Mouse (Mus musculus): ENCODE measurements at regions not wholly inside any gene's neighbourhood (a gene's known extent, or its start where the extent isn't known, plus 50 kb on each side); places are given as distances from the start of the nearest gene placed in this dataset.

DNA sequence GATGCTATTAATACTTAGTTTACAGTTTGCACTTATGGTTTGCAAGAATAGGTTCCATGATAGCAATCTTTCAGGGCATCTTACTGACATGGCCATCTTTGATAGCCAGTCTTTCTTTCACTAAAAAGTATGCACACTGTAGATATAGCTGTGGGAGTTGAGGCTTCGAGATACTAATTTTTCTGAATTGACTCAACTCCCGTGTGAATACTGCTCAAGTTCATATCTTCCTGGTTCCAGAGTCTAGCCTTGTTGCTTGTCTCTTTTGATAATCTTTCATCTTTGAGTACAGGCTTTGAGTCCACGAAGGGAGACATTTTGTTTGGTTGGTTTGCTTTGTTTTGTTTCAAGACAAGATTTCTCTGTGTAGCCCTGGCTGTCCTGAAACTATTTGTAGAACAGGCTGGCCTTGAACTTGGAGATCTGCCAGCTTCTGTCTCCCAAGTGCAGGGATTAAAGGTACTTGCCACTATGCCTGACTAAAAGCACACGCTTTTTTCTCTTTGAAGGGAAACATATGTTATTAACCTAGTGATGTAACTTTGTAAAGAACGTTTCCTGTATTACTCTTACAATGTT, 64.1 kb upstream of the Tlk1 start:
- Histone ChIP-seq H3K4me3 (replicated peaks; ENCODE audit: extremely low read depth, low read depth, low read length) (no peak overlapping the region), H3K4me1 (ENCODE audit: control insufficient read depth, insufficient read depth, low read length) (no peaks in the 10 kb centered on the region)
- WGBS, result 43% methylated on average over 5 of the region's 5 CpGs
- TF ChIP-seq POLR2A (IDR thresholded peaks at IDR 0.05; ENCODE audit: borderline replicate concordance, extremely low read depth, low read depth, low read length), result no peak
- TF ChIP-seq CTCF (IDR thresholded peaks at IDR 0.05; ENCODE audit: insufficient read depth, low read length), result no peak
- no peak for DNase-seq

DNA sequence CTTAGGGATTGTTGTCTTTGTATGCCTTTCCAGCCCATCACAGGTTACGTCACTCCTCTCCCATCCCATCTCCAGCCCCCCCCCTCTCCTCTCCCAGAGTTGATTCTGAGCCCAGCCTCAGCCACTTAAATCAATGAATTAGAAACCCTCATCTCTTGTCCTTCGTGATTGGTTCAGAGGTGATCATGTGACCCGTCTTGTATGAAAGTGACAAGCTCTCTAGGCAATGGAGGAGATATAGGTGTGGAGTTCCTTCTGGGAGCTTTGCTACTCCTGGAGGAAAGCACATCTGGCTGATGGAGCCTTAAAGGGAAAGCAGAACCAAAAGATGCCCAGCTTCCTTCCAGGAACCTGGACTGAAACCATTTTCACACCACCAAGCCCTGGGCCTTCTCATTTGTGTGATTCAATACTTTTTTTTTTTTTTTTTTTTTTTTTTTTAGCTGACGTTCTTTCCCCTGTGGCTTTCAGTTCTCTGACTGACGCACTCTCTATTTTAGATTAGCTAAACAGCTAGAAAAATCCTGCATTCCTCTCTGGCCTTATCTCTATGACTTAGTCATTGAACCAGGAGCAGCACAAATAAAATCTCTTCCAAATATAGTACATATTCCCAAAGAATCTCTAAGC, 63.4 kb upstream of the Tlk1 start:
- Histone ChIP-seq H3K4me1 (ENCODE audit: control insufficient read depth, insufficient read depth, low read length) (no peaks in the 10 kb centered on the region), H3K4me3 (replicated peaks; ENCODE audit: extremely low read depth, low read depth, low read length) (no peak overlapping the region)
- TF ChIP-seq POLR2A (IDR thresholded peaks at IDR 0.05; ENCODE audit: borderline replicate concordance, extremely low read depth, low read depth, low read length) (no peak), CTCF (IDR thresholded peaks at IDR 0.05; ENCODE audit: insufficient read depth, low read length) (no peak)
- DNase-seq, result no peak
- WGBS, result 81% methylated on average over 5 of the region's 5 CpGs

DNA sequence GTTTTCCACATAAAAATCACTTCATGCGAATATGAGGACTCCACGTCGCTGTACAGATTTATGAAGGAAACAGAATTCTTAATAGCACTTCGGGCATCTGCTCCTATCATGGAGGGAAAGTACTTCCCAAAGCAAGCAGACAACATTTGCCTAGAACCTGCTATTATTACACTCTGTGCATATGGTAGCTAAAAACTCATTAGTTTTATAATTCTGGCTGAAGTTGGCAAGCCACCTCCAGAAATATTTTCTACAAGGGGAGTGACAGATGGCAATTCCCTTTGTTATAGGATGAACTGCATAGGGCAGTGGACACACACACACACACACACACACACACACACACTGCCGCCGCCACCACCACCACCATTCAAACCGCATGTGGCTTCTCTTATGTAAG, 61.3 kb upstream of the Tlk1 start:
- WGBS, result 93% methylated on average over 7 of the region's 7 CpGs
- Histone ChIP-seq H3K4me3 (replicated peaks; ENCODE audit: extremely low read depth, low read depth, low read length) (no peak overlapping the region), H3K4me1 (ENCODE audit: control insufficient read depth, insufficient read depth, low read length) (no peaks in the 10 kb centered on the region)
- DNase-seq, result no peak
- TF ChIP-seq CTCF (IDR thresholded peaks at IDR 0.05; ENCODE audit: insufficient read depth, low read length) (no peak), POLR2A (IDR thresholded peaks at IDR 0.05; ENCODE audit: borderline replicate concordance, extremely low read depth, low read depth, low read length) (no peak)

DNA sequence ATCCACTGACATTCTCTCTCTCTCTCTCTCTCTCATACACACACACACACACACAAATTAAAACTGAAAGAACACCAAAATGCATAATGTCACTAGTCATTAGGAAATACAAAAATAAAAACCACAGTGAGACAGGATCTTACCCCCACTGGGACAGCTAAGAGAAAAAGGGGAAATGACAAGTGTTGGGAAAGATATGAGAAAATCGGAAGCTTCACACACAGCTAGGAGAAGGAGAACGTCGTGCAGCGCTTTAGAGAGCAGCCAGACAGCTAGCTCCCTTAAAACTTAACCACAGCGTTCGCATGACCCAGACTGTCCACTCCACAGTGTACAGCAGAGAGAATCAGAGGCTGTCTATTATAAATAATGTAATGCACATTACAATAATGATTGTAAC, 60.1 kb upstream of the Tlk1 start:
- Histone ChIP-seq H3K4me1 (ENCODE audit: control insufficient read depth, insufficient read depth, low read length) (no peaks in the 10 kb centered on the region), H3K4me3 (replicated peaks; ENCODE audit: extremely low read depth, low read depth, low read length) (no peak overlapping the region)
- 74% methylated on average over 6 of the region's 6 CpGs for WGBS
- DNase-seq, result no peak
- TF ChIP-seq POLR2A (IDR thresholded peaks at IDR 0.05; ENCODE audit: borderline replicate concordance, extremely low read depth, low read depth, low read length), result no peak
- TF ChIP-seq CTCF (IDR thresholded peaks at IDR 0.05; ENCODE audit: insufficient read depth, low read length), result no peak

DNA sequence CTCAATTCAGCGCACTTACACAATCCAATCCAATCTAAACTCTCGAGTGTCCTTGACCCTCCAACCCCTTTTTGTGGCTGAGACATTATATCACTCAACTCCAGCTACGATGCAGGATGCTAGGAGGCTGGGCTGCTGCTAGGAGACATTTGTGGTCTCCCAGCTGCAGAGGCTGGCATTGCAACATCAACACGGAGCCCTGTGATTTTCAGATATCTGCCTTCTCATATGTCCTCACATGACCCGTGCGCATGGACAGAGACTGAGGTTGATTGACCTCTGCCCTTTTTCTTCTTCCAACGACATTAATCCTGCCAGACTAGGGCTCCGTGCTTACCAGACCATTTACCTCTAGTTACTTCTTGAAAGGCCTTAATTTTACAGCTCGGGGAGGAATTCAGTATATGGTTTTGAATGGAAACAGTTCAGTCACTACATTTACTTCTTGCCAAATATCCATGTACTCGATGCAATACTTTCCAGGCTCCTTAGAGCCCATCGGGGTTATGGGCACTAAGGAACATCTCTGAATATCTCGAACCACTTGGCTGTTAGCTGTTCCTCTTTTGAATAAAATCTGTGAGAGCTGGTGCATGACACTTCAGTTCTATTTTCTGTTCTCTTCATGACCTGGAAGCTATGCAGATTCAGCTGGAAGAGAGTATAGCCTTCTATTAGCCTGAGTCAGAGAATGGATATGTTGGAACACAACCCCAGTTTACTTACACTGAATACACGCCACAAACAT, 52.0 kb upstream of the Tlk1 start:
- TF ChIP-seq POLR2A (IDR thresholded peaks at IDR 0.05; ENCODE audit: borderline replicate concordance, extremely low read depth, low read depth, low read length) (no peak), CTCF (IDR thresholded peaks at IDR 0.05; ENCODE audit: insufficient read depth, low read length) (no peak)
- Histone ChIP-seq H3K4me3 (replicated peaks; ENCODE audit: extremely low read depth, low read depth, low read length) (no peak overlapping the region), H3K4me1 (ENCODE audit: control insufficient read depth, insufficient read depth, low read length) (no peaks in the 10 kb centered on the region)
- 67% methylated on average over 13 of the region's 13 CpGs for WGBS
- no peak for DNase-seq

DNA sequence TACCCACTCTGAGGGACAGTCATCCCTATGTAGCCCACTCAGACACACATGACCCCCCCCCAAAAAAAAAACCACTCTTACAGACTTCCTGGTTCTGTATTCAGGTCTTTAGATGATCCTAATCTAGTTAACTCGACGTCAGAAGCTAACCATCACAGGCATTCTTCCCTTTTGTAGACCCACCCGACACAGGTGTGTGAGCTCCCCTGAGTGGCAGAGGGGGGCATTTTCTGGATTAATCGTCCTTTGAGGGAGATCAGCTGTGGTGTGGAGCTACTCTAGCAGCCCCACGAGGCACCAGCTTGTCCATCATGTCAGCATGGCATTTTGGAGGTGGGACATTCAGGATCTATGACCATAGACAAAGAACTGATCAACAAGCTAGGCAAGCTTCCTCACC, 50.7 kb upstream of the Tlk1 start:
- no peaks in the 10 kb centered on the region for H3K4me1 ChIP-seq (ENCODE audit: control insufficient read depth, insufficient read depth, low read length)
- no peak overlapping the region for H3K4me3 ChIP-seq (replicated peaks; ENCODE audit: extremely low read depth, low read depth, low read length)
- no peak for DNase-seq
- WGBS, result 70% methylated on average over 5 of the region's 5 CpGs
- no peak for TF ChIP-seq CTCF (IDR thresholded peaks at IDR 0.05; ENCODE audit: insufficient read depth, low read length)
- TF ChIP-seq POLR2A (IDR thresholded peaks at IDR 0.05; ENCODE audit: borderline replicate concordance, extremely low read depth, low read depth, low read length), result no peak

Data from lung, adult 2 months (tissue).